Mouse (Mus musculus) B cell, adult 62 days (primary cell): ENCODE measurements around the gene Irx4. TPM values are rescaled to one million over a fixed set of nuclear protein-coding genes. Genes with fewer than 3 reads are reported as not detected.

Source experiments
- total RNA-seq: library from RNA; stranded (reverse); gene quantifications from 4 replicates; pipeline ENCODE4 v1.2.4, GENCODE M21; 2023

Irx4 gene
- not detected in 4 replicates for total RNA-seq

DNA sequence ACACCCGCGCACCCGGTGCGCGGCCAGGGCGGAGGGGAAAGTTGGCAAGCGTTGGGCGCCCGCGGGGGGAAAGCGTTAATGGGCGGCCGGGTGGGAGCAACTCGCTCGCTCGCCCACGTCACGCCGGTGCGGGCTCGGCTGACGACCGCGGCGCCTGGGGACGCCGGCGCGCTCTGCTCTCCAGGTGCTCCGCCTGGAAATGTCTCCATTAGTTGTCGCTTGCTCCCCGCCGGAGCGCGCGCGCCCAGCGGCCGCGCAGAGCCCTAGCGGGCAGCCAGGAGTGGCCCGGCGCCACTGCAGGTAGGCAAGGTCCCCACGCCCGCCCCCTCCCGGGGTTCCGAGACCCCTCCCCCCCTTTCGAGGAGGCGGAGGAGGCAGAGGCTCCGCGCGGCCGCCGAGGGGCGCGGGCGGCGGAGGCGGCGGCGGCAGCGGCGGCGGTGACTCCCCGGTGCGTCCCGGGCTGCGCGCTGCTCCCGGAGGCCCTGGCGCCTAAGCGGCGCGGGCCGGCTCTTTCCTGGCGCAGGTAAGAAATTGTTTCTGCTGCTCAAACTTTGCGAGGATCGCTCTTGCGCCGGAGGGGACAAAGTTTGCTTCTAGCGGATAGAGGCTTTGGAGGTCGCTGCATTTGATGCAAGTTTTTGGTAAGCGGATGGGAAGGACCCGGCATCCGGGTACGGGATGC lies at the start of gene Irx4:
Gene Irx4, plus strand, starts transcription at position 126 of the 682 bp plus-strand sequence.

Other genes with a start within 250 kb of the Irx4 start
- 23.1 to 30.5 TPM (median 25.0 TPM) in 4 replicates for gene Mrpl36, start 68.0 kb downstream of the Irx4 start, total RNA-seq
- 45.6 to 61.2 TPM (median 47.3 TPM) in 4 replicates for gene Ndufs6, start 68.1 kb downstream of the Irx4 start, total RNA-seq
- gene Lpcat1, start 206.7 kb downstream of the Irx4 start, total RNA-seq, result 118 to 132 TPM (median 126 TPM) in 4 replicates